Mouse (Mus musculus): ENCODE results near the gene Npy.

The Npy gene

GRCm38 (mm10) chr6:49821961-49822870, at the start of gene Npy:
Npy (plus strand) TSS chr6:49822710.
- DNase-seq (ENCODE audit: low read depth, low spot score): no peak

GRCm38 (mm10) chr6:49775006-49775405, 47.5 kb upstream of the Npy start:
- DNase-seq (ENCODE audit: low read depth, low spot score): no peak

GRCm38 (mm10) chr6:49778109-49778508, 44.4 kb upstream of the Npy start:
- no peak for DNase-seq (ENCODE audit: low read depth, low spot score)

GRCm38 (mm10) chr6:49778729-49779128, 43.8 kb upstream of the Npy start:
- DNase-seq (ENCODE audit: low read depth, low spot score): no peak

GRCm38 (mm10) chr6:49779606-49780005, 42.9 kb upstream of the Npy start:
- no peak for DNase-seq (ENCODE audit: low read depth, low spot score)

GRCm38 (mm10) chr6:49780846-49781400, 41.6 kb upstream of the Npy start:
- DNase-seq (ENCODE audit: low read depth, low spot score): no peak

- no peak for DNase-seq (ENCODE audit: low read depth, low spot score)
Measured at GRCm38 (mm10) chr6:49781852-49782251, 40.7 kb upstream of the Npy start.

GRCm38 (mm10) chr6:49782679-49783078, 39.8 kb upstream of the Npy start:
- DNase-seq (ENCODE audit: low read depth, low spot score): no peak

GRCm38 (mm10) chr6:49792524-49792923, 30.0 kb upstream of the Npy start:
- DNase-seq (ENCODE audit: low read depth, low spot score): no peak

- DNase-seq (ENCODE audit: low read depth, low spot score): no peak
Measured at GRCm38 (mm10) chr6:49804105-49804504, 18.4 kb upstream of the Npy start.

- no peak for DNase-seq (ENCODE audit: low read depth, low spot score)
Measured at GRCm38 (mm10) chr6:49808076-49808475, 14.4 kb upstream of the Npy start.

- DNase-seq (ENCODE audit: low read depth, low spot score): no peak
Measured at GRCm38 (mm10) chr6:49817183-49817582, 5.3 kb upstream of the Npy start.

- no peak for DNase-seq (ENCODE audit: low read depth, low spot score)
Measured at GRCm38 (mm10) chr6:49817625-49818024, 4.9 kb upstream of the Npy start.

GRCm38 (mm10) chr6:49822871-49823230, 341 bp downstream of the Npy start:
- no peak for DNase-seq (ENCODE audit: low read depth, low spot score)

GRCm38 (mm10) chr6:49823371-49823770, 861 bp downstream of the Npy start:
- DNase-seq (ENCODE audit: low read depth, low spot score): no peak

- DNase-seq (ENCODE audit: low read depth, low spot score): no peak
Measured at GRCm38 (mm10) chr6:49823821-49824220, 1.3 kb downstream of the Npy start.

- no peak for DNase-seq (ENCODE audit: low read depth, low spot score)
Measured at GRCm38 (mm10) chr6:49831579-49831978, 9.1 kb downstream of the Npy start.

- no peak for DNase-seq (ENCODE audit: low read depth, low spot score)
Measured at GRCm38 (mm10) chr6:49856830-49857229, 34.3 kb downstream of the Npy start.

GRCm38 (mm10) chr6:49867571-49867970, 45.1 kb downstream of the Npy start:
- no peak for DNase-seq (ENCODE audit: low read depth, low spot score)

- DNase-seq (ENCODE audit: low read depth, low spot score): no peak
Measured at GRCm38 (mm10) chr6:49871071-49871470, 48.6 kb downstream of the Npy start.

GRCm38 (mm10) chr6:49873556-49873955, 51.0 kb downstream of the Npy start:
- no peak for DNase-seq (ENCODE audit: low read depth, low spot score)

GRCm38 (mm10) chr6:49875160-49875559, 52.6 kb downstream of the Npy start:
- no peak for DNase-seq (ENCODE audit: low read depth, low spot score)

- DNase-seq (ENCODE audit: low read depth, low spot score): no peak
Measured at GRCm38 (mm10) chr6:49875791-49876190, 53.3 kb downstream of the Npy start.
